Mouse (Mus musculus) layer of hippocampus, adult 9-11 months (tissue): ENCODE results near the gene Plce1.
"Not testable (repeated sequence)": the region's sequence is repeated elsewhere in the genome, so short reads cannot be mapped to it uniquely, and the experiment has no call there.

Source experiments
- DNase-seq: peaks from one replicate; pipeline ENCODE4 v3.0.0; 2022

Gene Plce1

DNA sequence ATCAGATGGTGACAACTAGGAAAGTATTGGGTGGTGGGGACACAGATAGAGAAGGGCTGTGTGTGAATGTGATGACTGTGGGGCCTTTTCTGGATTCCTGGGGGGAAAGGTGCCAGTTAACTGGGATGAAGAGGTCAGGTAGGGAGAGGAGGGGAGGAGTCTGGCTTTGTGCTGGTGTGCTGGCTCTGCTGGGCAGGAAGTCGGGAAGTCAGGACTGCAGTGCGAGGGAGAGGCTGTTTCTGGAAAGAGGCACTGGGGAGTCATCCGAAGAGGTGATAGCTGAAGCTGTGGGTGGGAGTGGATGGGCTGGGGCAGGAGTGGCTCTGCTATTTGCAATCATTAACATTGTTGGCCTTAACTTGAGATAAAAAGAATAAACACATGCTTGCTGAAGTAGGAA is 23.7 kb downstream of the Plce1 start:
- DNase-seq = no peak

DNA sequence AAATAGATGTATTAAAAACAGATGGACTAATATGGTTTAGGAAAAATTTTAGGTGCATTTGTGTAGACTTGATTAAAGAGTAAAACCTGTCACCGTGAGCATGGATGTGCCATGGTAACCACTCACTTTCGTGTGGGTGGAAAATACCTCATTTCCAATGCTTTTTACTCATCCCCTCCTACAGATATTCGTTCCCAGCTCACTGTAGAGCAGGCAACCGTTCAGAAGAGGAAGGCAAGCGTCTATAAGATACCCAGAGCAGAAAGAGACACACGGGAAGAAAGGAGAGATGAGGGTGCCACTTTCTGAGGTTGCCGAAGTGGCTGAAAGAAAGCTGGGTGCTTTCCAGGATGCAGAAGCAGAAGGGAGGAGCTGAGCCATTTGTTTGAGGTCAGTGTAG is 25.2 kb downstream of the Plce1 start:
- DNase-seq = peak; percentile 9

DNA sequence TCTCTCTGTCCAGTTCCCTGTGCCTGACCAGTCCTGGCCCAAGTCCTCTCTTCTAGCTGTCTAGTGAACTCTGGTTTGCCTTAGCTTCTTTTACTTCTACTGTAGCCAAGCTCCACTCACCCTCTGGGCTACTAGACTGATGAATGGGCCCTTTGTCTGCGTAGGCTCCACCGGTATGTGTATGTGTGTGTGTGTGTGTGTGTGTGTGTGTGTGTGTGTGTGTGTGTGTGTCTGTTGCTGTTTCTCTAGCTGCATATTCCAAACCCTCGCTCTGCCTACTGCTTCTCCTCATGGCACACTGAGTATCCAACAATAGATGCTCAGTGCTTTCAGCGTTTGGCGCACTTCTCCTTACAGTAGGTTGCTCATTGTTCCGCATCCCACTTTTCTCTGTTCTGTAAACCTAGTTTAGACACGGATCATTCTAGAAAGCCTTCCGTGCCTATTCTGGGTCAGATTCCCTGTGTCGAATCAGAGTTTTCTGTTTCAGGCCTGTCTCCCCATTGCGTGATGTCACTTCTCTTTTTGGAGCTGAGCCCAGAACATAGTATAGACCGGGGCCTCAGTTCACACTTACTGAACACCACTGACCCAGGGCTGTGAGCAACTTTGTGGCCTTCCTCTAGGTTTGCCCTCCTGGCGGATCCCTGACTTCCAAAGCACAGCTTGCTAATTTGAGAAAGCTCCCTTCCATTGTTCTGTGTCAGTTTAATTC is 26.5 kb downstream of the Plce1 start:
- DNase-seq = peak; percentile 28

DNA sequence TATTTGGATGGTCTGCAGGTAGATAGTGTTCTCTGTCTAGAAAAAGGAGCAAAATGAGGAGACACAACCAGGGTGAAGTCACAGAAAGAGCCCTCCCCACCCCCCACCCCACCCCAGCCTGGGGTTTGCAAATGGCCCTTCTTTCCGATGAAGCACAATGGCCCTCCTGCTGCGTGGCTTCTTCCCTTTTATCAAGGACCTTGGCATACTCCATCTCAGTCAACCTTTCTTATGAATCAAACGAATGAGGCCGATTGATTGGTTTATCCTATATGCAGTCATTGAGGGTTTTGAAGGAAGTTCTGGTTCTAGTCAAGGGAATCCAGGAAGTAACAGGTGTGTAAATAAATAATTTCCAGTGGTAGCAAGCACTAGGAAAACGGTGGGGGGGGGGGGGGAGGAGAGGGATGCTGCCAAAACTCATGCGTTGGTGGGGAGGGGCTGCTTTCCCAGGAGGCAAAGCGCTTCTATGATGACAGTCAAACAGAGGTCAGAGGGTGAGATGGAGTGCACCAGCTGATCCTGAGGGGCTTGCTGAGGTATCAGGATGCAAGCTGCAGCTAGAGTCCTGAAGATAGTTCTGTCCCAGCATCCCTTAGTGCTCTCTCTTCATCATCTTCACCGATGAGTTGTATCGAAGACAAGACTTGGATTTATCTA is 27.2 kb downstream of the Plce1 start:
- DNase-seq = no peak

DNA sequence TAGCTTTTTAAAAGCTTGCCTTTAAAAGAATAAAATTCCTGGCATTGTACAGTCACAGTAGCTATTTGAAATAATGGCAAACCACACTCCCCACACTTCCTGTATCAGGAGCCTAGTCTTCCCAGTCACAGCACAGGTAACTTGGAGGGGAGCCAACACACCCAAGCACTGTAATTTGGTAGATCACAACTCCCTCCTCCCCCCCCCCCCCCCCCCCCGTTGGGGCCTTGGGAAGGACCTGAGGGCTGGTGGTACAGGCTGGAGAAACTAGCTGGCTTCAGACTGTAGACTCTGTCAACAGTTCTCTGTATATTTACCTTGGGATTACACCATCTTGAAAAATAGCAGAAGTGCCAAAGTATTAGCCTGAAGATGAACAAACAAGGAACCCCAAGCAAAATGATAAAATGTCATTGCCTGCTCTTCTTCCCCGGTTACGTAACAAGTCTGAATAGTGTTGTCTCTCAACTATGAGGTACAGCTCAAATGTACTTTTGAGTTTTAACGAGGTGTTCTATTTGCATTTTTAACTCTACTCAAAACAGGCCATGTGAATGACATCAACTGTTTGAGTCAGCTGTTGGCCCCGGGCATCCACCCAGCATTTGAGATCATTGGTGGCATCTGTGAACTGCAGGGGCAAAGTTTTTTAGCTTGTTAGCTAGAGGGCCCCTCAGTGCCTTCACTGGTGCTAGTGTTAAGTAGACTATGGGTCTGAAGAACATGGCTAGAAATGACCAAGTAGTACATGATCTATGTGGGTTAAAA is 33.7 kb downstream of the Plce1 start:
- peak; percentile 31 for DNase-seq

DNA sequence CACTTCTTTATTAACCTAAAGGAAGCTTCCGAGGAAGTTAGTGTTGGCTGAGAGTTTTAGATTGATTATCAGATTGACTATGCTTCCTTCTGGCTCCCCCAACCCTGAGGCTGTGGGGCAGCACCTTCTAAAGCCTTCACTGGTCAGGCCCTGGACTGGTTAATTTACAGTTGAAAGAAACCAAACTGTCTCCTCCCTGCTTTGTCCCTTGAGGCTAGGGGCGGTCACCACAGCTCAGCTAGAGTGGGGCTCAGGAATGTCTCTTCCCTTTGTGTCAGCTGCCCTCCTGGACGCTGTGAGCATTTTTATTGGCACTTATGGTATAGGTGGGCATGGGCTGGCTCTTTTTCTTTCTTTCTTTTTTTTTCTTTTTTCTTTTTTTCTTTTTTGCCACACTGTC is 45.9 kb downstream of the Plce1 start:
- DNase-seq = no peak

DNA sequence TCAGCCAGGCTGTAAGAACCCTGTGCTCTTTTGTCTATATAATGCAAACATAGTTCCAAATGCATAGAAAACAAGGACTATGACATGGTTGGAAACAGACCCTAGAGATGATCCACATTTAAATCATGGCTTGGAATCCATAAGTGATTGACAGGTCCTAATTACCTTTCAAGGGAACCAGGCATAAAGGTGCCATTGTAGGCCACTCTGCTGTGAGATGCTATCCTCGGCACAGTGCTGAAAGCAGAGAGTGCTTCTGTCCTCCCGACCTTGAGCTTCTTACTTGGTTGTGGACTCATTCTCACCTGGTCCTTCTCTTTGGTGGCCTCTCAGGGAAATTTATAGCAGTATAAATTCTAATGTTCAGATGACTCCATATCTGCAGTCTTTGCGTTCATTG is 46.6 kb downstream of the Plce1 start:
- DNase-seq = no peak

DNA sequence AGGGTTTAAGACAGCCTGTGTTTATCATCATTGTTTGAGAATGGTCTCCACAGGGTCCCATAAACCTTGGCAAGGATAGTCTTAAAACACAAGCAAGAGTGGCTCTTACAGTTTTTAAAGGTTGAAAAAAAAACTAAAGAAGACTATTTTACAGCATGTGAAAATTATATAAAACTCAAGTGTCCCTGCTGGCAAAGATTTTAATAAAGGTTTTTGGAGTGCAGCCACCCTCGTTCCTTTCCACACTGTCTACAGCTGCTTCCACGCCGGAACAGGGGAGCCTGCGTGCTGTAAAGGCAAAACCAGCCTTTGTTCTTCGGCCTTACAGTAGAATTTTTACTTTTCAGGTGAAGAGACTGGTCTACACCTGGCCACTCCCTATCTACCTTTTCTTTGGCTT is 52.3 kb downstream of the Plce1 start:
- no peak for DNase-seq

DNA sequence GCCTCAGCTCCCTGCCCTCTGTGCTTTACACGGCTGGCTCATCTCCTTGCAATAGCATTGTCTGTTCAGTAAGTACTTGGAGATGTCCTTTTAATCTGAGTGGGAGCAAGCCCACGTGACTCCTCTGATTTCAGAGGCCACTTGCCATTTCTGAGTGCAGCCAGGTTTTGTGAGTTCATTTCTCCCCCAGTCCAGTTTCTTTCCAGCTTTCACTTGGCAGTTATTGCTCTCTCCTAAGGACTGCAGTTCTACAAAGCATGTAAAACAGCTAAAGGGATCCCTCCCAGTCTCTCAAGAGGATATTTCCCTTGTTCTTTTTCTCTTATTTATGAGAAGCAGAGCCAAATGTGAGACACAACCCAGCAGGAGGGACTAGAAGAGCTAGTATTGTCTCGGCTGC is 58.4 kb downstream of the Plce1 start:
- DNase-seq = no peak

DNA sequence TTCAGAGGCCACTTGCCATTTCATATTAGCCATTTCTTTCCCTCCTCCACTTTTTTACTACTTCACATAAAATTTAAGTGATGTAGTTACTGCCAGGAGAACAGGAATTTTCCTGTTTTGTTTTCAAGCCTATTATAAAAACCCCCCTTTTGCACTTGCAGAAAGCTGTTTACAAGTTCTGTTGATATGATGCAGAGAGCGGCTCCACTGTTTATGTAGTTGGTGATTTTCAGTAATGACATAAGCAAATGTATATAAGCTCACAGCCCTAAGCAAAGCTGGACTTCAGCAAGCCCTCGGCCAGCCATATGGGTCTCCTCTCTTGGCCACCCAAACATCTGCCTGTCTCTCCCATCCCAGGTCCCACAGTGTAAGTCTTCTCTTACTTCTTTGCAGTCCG is 59.6 kb downstream of the Plce1 start:
- DNase-seq = no peak

DNA sequence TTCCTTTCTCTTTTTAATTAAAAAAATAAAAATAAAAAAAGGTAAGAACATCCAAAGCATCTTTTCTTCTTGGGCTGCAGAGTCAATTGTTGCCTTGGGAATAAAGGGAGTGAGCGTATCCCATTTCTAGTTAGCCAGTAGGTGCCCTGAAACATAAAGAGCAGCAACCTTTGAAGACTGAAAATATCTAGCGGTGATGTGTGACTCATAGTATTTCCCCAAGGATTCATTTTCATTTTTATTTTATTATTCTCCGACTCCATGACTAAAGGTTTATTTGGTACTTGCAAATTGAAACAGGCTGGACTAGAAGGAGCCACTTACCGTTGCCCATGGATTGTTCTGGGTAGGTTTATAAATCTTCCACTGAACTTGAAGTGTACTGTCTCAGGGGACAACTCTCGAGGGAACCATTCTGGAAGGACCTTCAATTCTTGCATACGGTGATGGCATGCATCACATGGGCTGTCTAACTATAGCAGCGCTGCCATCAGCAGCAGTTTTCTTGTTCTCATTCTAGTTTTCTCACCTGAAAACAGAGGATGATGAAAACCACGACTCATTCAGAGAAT is 68.7 kb downstream of the Plce1 start:
- DNase-seq = no peak

DNA sequence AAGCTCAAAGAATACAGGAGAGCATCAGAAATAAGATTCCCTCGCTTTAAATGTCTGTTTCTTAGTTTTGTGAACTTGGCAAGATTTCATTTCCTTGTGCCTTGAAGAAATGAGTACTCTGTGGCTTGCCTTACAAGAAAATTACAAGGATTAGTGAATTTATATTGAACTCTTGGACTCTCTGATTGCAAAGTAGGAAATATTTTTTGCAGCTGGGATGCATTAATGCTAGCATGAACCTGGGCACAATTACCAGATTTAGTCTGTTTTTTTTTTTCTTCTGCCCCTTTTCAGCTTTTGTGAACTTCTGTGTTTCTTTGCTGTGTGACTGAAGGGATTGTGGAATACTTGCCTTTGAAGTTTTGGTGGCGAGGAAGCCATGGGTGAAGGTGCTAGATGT is 72.6 kb downstream of the Plce1 start:
- no peak for DNase-seq

DNA sequence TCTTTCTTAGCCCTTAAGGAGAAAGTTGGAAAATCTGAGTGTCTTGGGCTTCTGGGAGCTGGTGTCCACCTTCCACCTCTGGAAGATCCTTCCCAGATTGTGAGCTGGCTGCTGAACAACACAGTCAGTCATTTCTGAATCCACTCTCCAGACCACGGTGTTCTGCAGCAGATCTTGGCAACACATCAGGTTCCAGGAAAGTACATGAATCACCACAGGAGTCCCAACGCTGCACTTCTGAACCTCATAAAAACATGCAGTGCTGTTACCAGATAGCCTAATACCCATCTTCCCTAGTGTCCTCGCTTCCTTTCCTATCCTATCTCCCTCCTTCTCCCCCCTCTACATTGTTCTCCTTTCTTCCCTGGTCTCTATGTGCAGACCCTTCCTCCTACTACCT is 74.5 kb downstream of the Plce1 start:
- no peak for DNase-seq

DNA sequence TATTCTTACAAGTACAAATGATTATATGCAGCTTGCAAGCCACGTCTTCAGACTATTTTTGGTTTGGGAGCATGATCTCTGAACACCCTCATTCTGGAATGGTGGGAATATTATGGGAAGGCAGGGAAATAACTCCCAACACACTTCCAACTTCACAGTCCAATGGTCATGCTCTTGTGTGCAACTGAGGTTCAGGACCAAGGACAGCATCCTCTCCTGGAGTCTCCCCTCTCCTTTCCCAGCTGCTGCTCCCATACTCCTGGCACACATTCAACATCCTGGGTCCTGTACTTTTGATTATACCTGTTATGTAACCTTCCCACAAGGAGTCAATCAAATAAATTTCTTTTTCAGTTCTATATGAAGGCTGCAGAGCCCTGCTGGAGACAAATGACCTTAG is 77.9 kb downstream of the Plce1 start:
- no peak for DNase-seq

DNA sequence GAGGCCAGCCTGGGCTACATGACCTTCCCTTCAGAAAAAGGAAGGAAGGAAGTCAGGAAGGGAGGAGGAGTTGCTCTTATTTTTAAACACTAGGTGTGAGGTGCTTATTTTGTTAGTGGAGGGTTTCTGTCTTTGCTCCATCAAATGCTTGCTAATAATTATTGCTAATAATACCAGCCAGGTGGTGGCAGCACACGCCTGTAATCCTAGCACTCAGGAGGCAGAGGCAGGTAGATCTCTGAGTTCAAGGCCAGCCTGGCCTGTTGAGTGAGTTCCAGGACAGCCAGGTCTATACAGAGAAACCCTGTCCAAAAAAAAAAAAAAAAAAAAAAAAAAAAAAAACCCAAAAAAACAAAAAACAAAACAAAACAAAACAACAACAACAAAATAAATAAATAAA is 81.0 kb downstream of the Plce1 start:
- not testable (repeated sequence) for DNase-seq

DNA sequence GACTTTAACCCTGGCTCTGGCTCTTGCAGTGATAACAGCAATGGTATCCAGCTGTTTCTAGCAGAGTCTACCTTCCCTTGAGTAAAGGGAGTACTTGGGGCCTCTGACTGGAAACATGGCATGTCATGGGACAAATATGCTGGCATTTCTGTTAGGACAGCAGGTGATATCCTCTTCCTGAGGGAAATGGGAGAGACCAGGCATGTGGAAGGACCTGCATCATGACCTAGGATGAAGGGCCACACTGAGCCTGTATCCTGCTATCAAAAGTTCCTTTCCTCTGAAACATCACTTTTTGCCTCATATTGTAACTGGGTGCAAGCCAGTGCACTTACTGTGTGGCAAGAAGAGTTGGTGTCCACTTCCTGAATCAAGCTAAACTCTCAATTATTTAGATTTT is 85.2 kb downstream of the Plce1 start:
- no peak for DNase-seq

DNA sequence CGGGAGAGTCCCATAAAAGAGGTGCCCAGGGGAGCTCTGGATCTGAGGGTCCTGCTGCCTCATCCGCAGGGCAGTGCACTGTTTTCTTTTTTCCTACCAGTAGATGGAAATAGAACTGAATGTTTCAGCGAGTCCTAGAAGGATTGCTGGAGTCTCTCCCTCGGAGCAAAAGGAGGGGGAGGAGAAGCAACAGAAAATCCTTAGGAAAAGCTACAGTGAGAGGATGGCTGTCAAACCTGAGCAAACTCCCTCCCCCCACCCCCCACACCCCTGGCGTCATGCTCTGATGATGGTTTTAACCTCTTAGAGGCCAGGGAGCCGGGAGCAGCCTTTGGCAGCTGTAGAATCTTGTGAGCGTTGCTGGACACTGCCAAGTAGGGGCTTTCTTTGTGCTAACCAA is 85.8 kb downstream of the Plce1 start:
- DNase-seq = no peak

DNA sequence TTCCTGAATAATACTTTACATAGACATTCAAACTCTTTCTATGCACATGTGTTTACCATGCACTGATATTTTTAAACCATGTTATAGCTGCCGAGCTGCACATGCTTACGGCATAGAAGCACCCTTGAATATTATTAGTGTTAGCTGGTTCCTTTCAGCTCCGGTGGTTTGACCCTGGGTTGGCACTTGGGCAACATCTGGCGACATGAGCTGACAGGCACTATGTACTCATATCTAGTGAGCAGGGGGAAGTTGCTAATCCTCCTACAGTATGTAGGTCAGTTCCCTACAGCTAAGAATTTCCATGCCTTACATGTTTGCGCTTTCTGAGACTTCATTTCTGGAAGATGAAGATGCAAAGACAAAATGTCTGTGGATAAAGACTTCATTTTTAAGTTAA is 86.4 kb downstream of the Plce1 start:
- DNase-seq = no peak

DNA sequence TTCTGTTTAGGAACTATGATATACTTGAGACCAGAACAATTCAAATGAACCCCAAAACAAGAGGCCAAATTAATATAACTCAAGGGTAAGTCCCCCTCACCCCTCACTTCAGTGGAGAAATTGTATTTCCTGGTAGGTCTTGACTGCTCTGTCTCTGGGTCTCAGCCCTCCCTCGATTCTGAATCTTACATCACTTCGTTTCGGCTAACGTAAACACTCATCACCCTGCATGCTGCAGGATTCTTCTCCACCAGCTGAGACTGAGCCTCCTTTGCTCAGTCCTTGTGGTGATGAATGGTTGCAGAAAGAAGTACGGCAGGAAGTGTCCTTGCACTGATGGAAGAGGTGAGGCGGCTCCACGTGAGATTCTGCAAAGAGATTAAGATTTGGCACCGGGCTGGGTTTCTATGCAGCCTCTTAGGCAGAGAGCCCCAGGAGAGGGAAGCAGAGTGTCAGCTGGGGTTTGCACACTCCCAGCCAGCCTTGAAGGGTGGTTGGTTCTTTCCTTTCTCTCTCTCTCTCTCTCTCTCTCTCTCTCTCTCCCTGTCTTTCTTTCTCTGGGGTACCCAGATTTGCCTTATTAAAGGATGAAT is 97.7 kb downstream of the Plce1 start:
- DNase-seq = no peak

DNA sequence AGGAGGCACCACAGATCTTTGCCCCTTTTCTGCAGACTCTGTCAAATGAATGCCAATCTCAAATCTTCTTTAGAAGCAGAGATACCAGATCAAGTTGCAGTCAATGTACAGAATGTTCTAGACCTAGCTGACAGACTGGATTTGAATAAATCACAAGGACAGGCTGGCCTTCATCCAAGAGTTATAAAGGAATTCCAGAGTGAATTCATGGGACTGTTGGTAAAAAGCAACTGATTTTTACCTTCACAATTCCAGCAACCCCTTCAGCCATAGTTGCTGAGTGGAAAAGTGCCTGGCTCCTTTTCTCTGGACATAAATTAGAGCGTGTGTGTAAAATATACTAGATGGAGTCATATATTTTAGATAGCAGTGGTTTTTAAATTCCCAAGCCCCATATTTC is 102.0 kb downstream of the Plce1 start:
- no peak for DNase-seq

DNA sequence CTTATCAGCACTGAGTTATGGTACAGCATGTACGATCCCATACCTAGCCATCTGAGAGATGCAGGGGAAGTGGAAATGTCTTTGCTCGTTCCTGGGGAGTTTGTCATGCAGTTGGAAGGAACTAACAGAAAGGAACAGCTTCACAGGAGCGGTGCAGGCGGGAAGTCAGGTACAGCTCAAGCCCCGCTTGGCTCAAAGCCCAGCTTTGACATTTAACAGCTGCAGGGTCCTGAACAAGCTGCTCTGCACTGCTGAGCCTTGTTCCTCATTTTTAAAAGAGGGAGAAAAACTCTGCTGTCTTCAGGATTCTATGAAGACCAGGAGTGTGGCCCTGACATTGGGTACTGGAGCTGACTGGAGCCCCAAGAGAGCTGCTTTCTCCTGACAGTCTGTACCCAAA is 106.7 kb downstream of the Plce1 start:
- no peak for DNase-seq

DNA sequence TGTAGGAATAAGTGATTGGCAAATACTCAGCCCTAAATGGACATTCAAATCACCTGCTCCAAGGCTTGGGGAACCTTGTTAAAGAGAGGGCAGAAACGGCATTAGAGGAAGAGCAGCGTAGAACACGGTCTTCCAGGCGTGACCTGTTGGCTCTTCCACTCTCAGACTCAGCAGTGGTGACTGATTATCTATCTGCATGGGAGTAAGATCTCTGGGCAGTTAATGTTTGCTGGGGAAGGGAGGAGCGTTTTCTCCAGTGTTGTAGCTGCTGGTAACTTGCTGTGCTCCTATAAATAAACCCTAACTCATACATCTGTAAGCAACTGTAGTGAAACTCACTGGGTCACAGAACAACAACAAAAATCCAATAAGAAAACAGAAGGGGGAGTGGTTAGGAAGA is 108.6 kb downstream of the Plce1 start:
- DNase-seq = no peak

DNA sequence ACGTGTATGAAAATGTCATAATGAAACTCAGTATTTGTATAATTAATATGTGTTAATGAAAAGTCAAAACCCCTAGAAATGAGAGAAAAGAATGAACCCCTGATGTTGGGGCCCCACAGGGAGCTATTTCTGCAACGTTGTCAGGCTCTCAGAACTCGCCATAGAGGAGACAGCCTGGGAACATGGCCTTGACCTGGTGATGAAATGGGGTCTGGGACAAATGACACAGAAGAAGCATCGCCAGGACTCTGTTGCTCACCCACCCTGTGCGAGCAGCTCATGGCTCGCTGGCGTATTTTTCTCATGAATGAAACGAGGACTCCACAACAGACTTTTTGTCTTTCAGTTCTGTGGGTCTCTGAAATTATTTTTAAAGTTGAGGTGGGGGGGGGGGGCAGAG is 109.0 kb downstream of the Plce1 start:
- no peak for DNase-seq
